Mouse (Mus musculus) lung, embryonic 16.5 days (tissue): ENCODE measurements around the gene Olfr1303. TPM values are rescaled to one million over a fixed set of nuclear protein-coding genes. Genes with fewer than 3 reads are reported as not detected.

ENCODE experiments used
- ATAC-seq: fragments of 200-750 bp; cut with Nextera tagmentation; 2 replicates; pipeline ENCODE4 v1.8.0; 2017; ENCODE audit warnings: low read depth, mild to moderate bottlenecking, moderate library complexity
- H3K27ac ChIP-seq: fragments of 300-500 bp; sonication (generic); 2 replicates; pipeline ENCODE4 v1.5.1; 2014; ENCODE audit warnings: mild to moderate bottlenecking, control low read depth, low read length
- H3K27me3 ChIP-seq: fragments of 300-500 bp; sonication (generic); 2 replicates; pipeline ENCODE4 v1.6.1; 2014; ENCODE audit warnings: low read depth, low read length, mixed read lengths; ENCODE audit not compliant: control insufficient read depth, insufficient read depth
- H3K36me3 ChIP-seq: fragments of 300-500 bp; sonication (generic); 2 replicates; pipeline ENCODE4 v1.6.1; 2014; ENCODE audit warnings: low read length; ENCODE audit not compliant: control insufficient read depth, insufficient read depth
- H3K4me1 ChIP-seq: fragments of 300-500 bp; sonication (generic); replicated peaks from 2 replicates; pipeline ENCODE4 v1.6.1; 2014; ENCODE audit warnings: low read length, mixed read lengths; ENCODE audit not compliant: control insufficient read depth, insufficient read depth
- H3K4me2 ChIP-seq: fragments of 300-500 bp; sonication (generic); 2 replicates; pipeline ENCODE4 v1.6.1; 2014; ENCODE audit warnings: low read depth, low read length, control low read depth
- H3K4me3 ChIP-seq: fragments of 300-500 bp; sonication (generic); 2 replicates; pipeline ENCODE4 v1.5.1; 2014; ENCODE audit warnings: mild to moderate bottlenecking, low read length, control low read depth
- H3K9ac ChIP-seq: fragments of 300-500 bp; sonication (generic); 2 replicates; pipeline ENCODE4 v1.6.1; 2014; ENCODE audit warnings: low read length, control low read depth
- H3K9me3 ChIP-seq: fragments of 300-500 bp; sonication (generic); 2 replicates; pipeline ENCODE4 v1.6.1; 2016; ENCODE audit warnings: low read length; ENCODE audit not compliant: control insufficient read depth
- WGBS: fragments of 180-500 bp; shearing (Covaris S2); extraction: QIAGEN DNeasy Blood & Tissue Kit; methylation state at CpG from one replicate; pipeline ENCODE4 v1.1.7; 2014; 5-methylcytosine and 5-hydroxymethylcytosine counted together
- polyA plus RNA-seq: library from polyadenylated mRNA; unstranded; fragments of >200 nt; fragmentation: Nextera tagmentation; extraction: Ambion mirVana; gene quantifications from 2 replicates; pipeline ENCODE4 v1.2.1, GENCODE M21; 2015

Gene Olfr1303
- polyA plus RNA-seq, result not detected in 2 replicates

DNA sequence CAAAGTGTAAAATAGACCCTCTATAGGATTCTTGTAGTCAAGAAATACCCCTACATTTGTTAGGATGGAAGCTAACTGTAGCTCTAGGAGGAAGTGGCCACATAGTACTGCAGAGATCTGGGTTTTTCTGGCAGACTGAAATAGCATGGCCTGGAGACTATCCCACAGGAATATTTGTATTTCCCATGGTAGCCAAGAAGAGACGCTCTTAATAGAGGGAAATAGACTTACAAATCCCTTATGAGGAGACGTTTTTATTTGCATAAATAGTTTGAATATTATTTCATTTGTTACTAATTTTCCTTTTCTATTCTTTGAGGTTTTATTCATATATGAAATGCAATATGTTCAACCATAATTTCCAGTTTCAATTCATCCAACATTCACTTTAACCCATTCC lies at the start of gene Olfr1303:
Gene Olfr1303 (minus strand): TSS at position 101 of the 400 bp plus-strand sequence.
- Histone ChIP-seq H3K4me1 (no peaks in the 10 kb centered on the region), H3K36me3 (no peaks in the 10 kb centered on the region), H3K27me3 (no peaks in the 10 kb centered on the region), H3K9me3 (no peaks in the 10 kb centered on the region), H3K4me3 (no peak within 1 kb of the TSS), H3K4me2 (no peak within 1 kb of the TSS), H3K9ac (no peak within 1 kb of the TSS), H3K27ac (no peak within 1 kb of the TSS)
- ATAC-seq, result no peak
- 67% methylated on average over 2 of the region's 2 CpGs for WGBS

DNA sequence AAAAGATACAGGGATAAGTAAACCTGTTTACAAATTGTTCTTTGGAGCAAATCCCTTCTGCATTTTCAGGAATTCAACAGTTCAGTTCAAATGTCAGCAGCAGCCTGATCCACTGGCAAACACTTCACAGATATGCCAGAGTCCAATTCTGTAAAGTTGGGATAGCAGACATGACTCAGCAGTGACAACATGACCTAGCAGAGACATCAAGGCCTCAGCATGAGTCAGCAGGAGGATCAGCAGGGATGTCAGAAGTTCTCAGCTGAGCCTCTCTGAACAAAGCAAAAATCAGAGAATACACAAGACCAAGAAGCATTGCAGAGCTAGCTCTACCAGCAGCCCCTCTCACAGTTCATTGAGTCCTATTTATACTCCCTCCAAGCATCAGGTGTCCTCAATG lies 7.2 kb downstream of the Olfr1303 start:
- Histone ChIP-seq H3K9ac (no peak overlapping the region), H3K27me3 (no peaks in the 10 kb centered on the region), H3K36me3 (no peaks in the 10 kb centered on the region), H3K4me1 (no peaks in the 10 kb centered on the region), H3K9me3 (no peaks in the 10 kb centered on the region; the same call in 1 of the 2 replicates), H3K4me2 (no peak overlapping the region), H3K27ac (no peak overlapping the region), H3K4me3 (no peak overlapping the region)
- ATAC-seq, result no peak

- no peak within 1 kb of the TSS for H3K4me2 ChIP-seq
- H3K9me3 ChIP-seq, result no peaks in the 10 kb centered on the region
- no peaks in the 10 kb centered on the region for H3K27me3 ChIP-seq
- no peak within 1 kb of the TSS for H3K4me3 ChIP-seq
- ATAC-seq, result no peak
- no peak within 1 kb of the TSS for H3K27ac ChIP-seq
- no peaks in the 10 kb centered on the region for H3K36me3 ChIP-seq
- H3K9ac ChIP-seq, result no peak within 1 kb of the TSS
- 65% methylated on average over 2 of the region's 2 CpGs for WGBS
- H3K4me1 ChIP-seq, result no peaks in the 10 kb centered on the region
Measured at GRCm38 (mm10) chr2:111777129-111777528, 43.0 kb downstream of the Olfr1303 start, which contains the start of gene Olfr1302. Gene Olfr1302 (plus strand): TSS chr2:111777429.

Other genes with a start within 250 kb of the Olfr1303 start
- gene Olfr1297, start 193.8 kb downstream of the Olfr1303 start, polyA plus RNA-seq, result not detected in 2 replicates
- gene Olfr1298, start 171.1 kb downstream of the Olfr1303 start, polyA plus RNA-seq, result not detected in 2 replicates
- gene Olfr1299, start 158.9 kb downstream of the Olfr1303 start, polyA plus RNA-seq, result not detected in 2 replicates
- gene Olfr1301, start 69.3 kb downstream of the Olfr1303 start, polyA plus RNA-seq, result not detected in 2 replicates
- gene Olfr1302, start 42.9 kb downstream of the Olfr1303 start, polyA plus RNA-seq, result not detected in 2 replicates
- gene Olfr1305, start 56.8 kb upstream of the Olfr1303 start, polyA plus RNA-seq, result not detected in 2 replicates
- gene Olfr1306, start 95.9 kb upstream of the Olfr1303 start, polyA plus RNA-seq, result not detected in 2 replicates
- gene Olfr1307, start 129.1 kb upstream of the Olfr1303 start, polyA plus RNA-seq, result not detected in 2 replicates
- gene Olfr1308, start 144.6 kb upstream of the Olfr1303 start, polyA plus RNA-seq, result not detected in 2 replicates
- gene Olfr1309, start 169.9 kb upstream of the Olfr1303 start, polyA plus RNA-seq, result not detected in 2 replicates
- gene Olfr1310, start 192.4 kb upstream of the Olfr1303 start, polyA plus RNA-seq, result not detected in 2 replicates
- gene Olfr1311, start 204.1 kb upstream of the Olfr1303 start, polyA plus RNA-seq, result not detected in 2 replicates
- gene Olfr1312, start 229.9 kb upstream of the Olfr1303 start, polyA plus RNA-seq, result not detected in 2 replicates